Mouse (Mus musculus) brain, embryonic 14.5 days (tissue): ENCODE results near the gene Gm4779.

Experiments
- CTCF ChIP-seq: fragments of 200-500 bp; IDR thresholded peaks from 2 replicates; pipeline ENCODE4 v1.5.1; 2012; ENCODE audit warnings: inconsistent platforms, mild to moderate bottlenecking, moderate library complexity, borderline replicate concordance; ENCODE audit not compliant: insufficient read depth, insufficient read length; ENCODE audit errors: extremely low read depth
- POLR2A ChIP-seq: fragments of 200-500 bp; IDR thresholded peaks from 2 replicates; pipeline ENCODE4 v1.6.1; 2012; ENCODE audit warnings: mild to moderate bottlenecking, inconsistent platforms, borderline replicate concordance; ENCODE audit not compliant: poor library complexity, insufficient read depth, insufficient read length, severe bottlenecking; ENCODE audit errors: extremely low read depth

- TF ChIP-seq CTCF: peak; percentile 44; the same call in 1 of the 2 replicates
- TF ChIP-seq POLR2A: no peak
Measured at GRCm38 (mm10) chrX:101805512-101805911, 11.3 kb upstream of the Gm4779 start.
